8 mouse cellular contexts compared by ENCODE assay signal in the genomic region with DNA sequence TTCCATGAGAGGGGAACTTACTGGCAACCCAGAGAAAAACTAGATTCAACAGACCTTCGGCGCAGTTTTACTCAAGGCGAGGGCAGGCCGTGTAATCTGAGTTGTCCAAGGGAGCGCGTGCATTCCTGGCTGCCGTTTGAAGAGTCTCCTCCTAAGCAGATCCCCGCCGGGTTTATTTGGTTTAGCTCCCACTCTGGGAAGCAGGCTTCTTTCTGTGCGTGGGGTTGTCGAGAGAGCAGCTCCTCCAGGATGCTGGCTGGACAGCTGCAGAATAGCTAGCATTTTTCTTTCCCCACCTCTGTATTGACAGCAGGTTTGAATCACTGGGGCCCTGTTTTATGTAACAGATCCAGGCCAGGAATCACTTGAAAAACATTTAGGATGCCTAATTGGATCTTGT.
DNase-seq lines count a peak whose midpoint lies in the region; ATAC-seq and TF ChIP-seq lines count a peak whose summit lies in the region.

No protein-coding gene starts in this region.

- no peak overlapping the region for H3K4me3 ChIP-seq in heart, embryonic 10.5 days
- H3K4me3 ChIP-seq in limb, embryonic 14.5 days (replicated peaks; ENCODE audit: low read length) = no peak overlapping the region

- H3K36me3 ChIP-seq in heart, embryonic 10.5 days = no peaks in the 10 kb centered on the region
- H3K36me3 ChIP-seq in limb, embryonic 14.5 days (ENCODE audit: control insufficient read depth, insufficient read depth, low read length) = no peaks in the 10 kb centered on the region

- peak overlapping the region; percentile 56 for H3K27ac ChIP-seq in heart, embryonic 10.5 days
- peak overlapping the region; percentile 68 for H3K27ac ChIP-seq in limb, embryonic 14.5 days (replicated peaks; ENCODE audit: low read depth, low read length)

- intact Hi-C loops in heart, postnatal 36 days (cut with DNase I) = no loop called here

- no peaks in the 10 kb centered on the region for H3K9me3 ChIP-seq in heart, embryonic 10.5 days
- no peaks in the 10 kb centered on the region for H3K9me3 ChIP-seq in limb, embryonic 14.5 days (ENCODE audit: control insufficient read depth, low read length)

- WGBS in heart, embryonic 10.5 days = 13% methylated on average over 11 of the region's 11 CpGs
- WGBS in limb, embryonic 14.5 days = 8% methylated on average over 11 of the region's 11 CpGs

- no peak for DNase-seq in heart, embryonic 10.5 days (ENCODE audit: low spot score)
- DNase-seq in heart, postnatal 36 days = no peak
- peak; percentile 82 for DNase-seq in right cerebral cortex, adult 18-20 months
- DNase-seq in right cerebral cortex, postnatal 4 days = no peak
- DNase-seq in limb, embryonic 14.5 days (ENCODE audit: low spot score) = peak; percentile 77
- DNase-seq in yolk sac, embryonic 10.5 days (ENCODE audit: low spot score) = peak; percentile 67
- no peak for DNase-seq in cerebellum, postnatal 25 days
- DNase-seq in cerebellum, adult 11 months = no peak

- ATAC-seq in limb, embryonic 14.5 days (ENCODE audit: low FRiP score, low read depth) = peak; percentile 74

- peaks cover 19% of the 10 kb centered on the region for H3K4me1 ChIP-seq in heart, embryonic 10.5 days
- peaks cover 17% of the 10 kb centered on the region for H3K4me1 ChIP-seq in limb, embryonic 14.5 days (ENCODE audit: control insufficient read depth, insufficient read depth, low read length)

- no peak for TF ChIP-seq POLR2A in limb, embryonic 14.5 days (IDR thresholded peaks at IDR 0.05; ENCODE audit: borderline replicate concordance, extremely low read depth, insufficient read depth, insufficient read length)

- H3K27me3 ChIP-seq in heart, embryonic 10.5 days (ENCODE audit: insufficient read depth, poor library complexity, severe bottlenecking) = no peaks in the 10 kb centered on the region
- no peaks in the 10 kb centered on the region for H3K27me3 ChIP-seq in limb, embryonic 14.5 days (ENCODE audit: control insufficient read depth, insufficient read depth, low read length)

- H3K9ac ChIP-seq in limb, embryonic 14.5 days (ENCODE audit: low read depth, low read length, severe bottlenecking) = no peak overlapping the region; the same call in 1 of the 2 replicates

- H3K4me2 ChIP-seq in limb, embryonic 14.5 days (replicated peaks; ENCODE audit: low read depth, low read length, severe bottlenecking) = no peak overlapping the region; the same call in 1 of the 2 replicates

Comparison
In these comparisons a context has a peak if more than half of its experiments do, and no peak if none do; other contexts are left out.
1. DNase-seq: peak in right cerebral cortex, adult 18-20 months (single experiment), limb, embryonic 14.5 days (single experiment) and yolk sac, embryonic 10.5 days (single experiment); none in heart, embryonic 10.5 days (single experiment), heart, postnatal 36 days (0 of 2), right cerebral cortex, postnatal 4 days (single experiment), cerebellum, postnatal 25 days (0 of 2) and cerebellum, adult 11 months (single experiment).